Mouse (Mus musculus) bone marrow, adult 2 months (tissue): ENCODE measurements around the gene Rftn1. TPM values are rescaled to one million over a fixed set of nuclear protein-coding genes. Genes with fewer than 3 reads are reported as not detected.

Experiments
- H3K27ac ChIP-seq: fragments of 200-500 bp; 2 replicates; pipeline ENCODE4 v1.5.1; 2012; ENCODE audit warnings: low read depth, mild to moderate bottlenecking, control low read depth, inconsistent platforms, low read length; ENCODE audit not compliant: control insufficient read depth, poor library complexity, insufficient read depth
- H3K4me1 ChIP-seq: fragments of 200-500 bp; 2 replicates; pipeline ENCODE4 v1.6.1; 2011; ENCODE audit warnings: low read length; ENCODE audit not compliant: control insufficient read depth, insufficient read depth
- H3K4me3 ChIP-seq: fragments of 200-500 bp; replicated peaks from 2 replicates; pipeline ENCODE3; 2011; ENCODE audit warnings: mild to moderate bottlenecking, low read depth, low read length, control low read depth; ENCODE audit not compliant: control insufficient read depth
- CTCF ChIP-seq: fragments of 200-500 bp; IDR thresholded peaks from 2 replicates; pipeline ENCODE4 v1.5.1; 2011; ENCODE audit warnings: low read length, control low read depth; ENCODE audit not compliant: control insufficient read depth, insufficient read depth
- POLR2A ChIP-seq: fragments of 200-500 bp; IDR thresholded peaks from 2 replicates; pipeline ENCODE4 v1.6.1; 2011; ENCODE audit warnings: low read depth, mild to moderate bottlenecking, control low read depth, low read length, borderline replicate concordance; ENCODE audit not compliant: control insufficient read depth
- WGBS: fragments of 180-500 bp; shearing (Covaris S2); methylation state at CpG from one replicate; pipeline ENCODE4 v1.1.7; 2018; 5-methylcytosine and 5-hydroxymethylcytosine counted together
- polyA plus RNA-seq: library from polyadenylated mRNA; stranded (reverse); fragments of >200 nt; gene quantifications from 2 replicates; pipeline ENCODE4 v1.2.4, GENCODE M21; 2011; ENCODE audit warnings: low replicate concordance; ENCODE audit not compliant: missing spikeins, insufficient read depth, insufficient read length

The Rftn1 gene
- polyA plus RNA-seq, 1 experiment: 18.0 TPM

DNA sequence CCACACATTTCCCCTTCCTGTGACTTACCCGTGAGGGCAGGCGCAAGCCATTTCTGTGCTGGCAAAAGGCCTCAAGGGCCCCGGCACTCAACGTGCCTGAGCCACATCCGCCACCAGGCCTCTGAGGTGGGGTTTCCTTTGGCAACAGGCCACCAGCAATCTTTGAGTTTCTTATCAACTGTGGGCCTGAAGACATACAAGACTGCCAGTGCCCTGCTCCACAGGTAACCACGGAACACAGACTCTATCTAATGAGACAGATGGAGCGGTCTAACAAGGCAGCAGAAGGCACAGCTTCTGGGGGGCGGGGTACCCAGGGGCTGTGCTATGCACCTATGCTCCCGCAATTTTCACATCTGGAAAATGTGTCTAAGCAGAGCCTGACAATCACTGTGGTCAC is 54.4 kb downstream of the Rftn1 start:
- TF ChIP-seq CTCF (peak; percentile 11; the same call in 1 of the 2 replicates), POLR2A (no peak)
- 6% methylated on average over 9 of the region's 9 CpGs for whole genome bisulfite sequencing
- Histone ChIP-seq H3K4me1 (no peaks in the 10 kb centered on the region; the same call in 1 of the 2 replicates), H3K27ac (peak overlapping the region; percentile 51; the same call in 1 of the 2 replicates), H3K4me3 (no peak overlapping the region)

DNA sequence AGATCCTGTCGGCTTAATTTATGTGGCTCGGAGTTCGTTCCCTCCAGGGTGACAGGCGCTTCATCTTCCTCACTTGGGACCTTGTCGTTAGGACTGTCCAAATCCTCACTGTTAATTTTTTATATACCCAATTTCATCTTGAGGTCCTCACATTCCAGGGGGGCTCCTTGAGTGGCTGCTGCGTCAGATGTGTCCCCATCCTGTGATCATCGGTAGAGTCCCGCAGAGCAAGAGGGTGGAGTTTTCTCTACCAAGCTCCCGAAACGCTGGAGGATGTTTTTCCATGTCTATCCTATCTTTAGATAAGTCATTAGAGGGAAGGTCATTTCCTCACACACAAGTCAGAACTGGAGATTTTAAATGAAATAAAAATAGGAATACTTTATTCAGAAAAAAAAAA is 55.0 kb downstream of the Rftn1 start:
- WGBS: 81% methylated on average over 10 of the region's 10 CpGs
- no peak overlapping the region for H3K4me3 ChIP-seq
- H3K4me1 ChIP-seq: no peaks in the 10 kb centered on the region; the same call in 1 of the 2 replicates
- H3K27ac ChIP-seq: no peak overlapping the region
- TF ChIP-seq CTCF (no peak), POLR2A (no peak)

DNA sequence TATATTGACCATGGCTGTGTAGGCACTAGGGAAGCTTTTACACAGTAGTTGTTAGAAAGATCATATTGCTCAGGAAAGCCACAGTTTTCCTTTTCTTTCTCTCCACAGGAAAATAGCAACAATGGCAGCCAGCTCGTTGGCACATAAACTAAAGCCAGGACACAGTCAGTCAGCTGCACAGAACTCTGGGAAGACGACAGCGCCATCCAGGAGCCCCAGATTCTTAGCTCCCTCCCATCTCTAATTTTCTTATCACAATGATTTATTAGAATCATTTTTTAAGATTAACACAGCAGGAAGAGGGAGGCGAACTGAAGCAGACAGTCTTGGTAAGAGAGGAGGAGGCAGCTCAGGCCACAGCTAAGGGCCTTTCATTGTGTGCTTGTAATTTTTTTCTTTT is 58.8 kb downstream of the Rftn1 start:
- 82% methylated on average over 4 of the region's 4 CpGs for WGBS

GRCm38 (mm10) chr17:50130421-50130820 is 60.1 kb downstream of the Rftn1 start:
- TF ChIP-seq POLR2A (no peak), CTCF (no peak)
- 61% methylated on average over 4 of the region's 4 CpGs for WGBS
- H3K4me3 ChIP-seq: no peak overlapping the region
- no peak overlapping the region for H3K27ac ChIP-seq
- H3K4me1 ChIP-seq: peaks cover 2% of the 10 kb centered on the region; the same call in 1 of the 2 replicates

More for the DNA sequence above, 58.8 kb downstream of the Rftn1 start:
- H3K4me1 ChIP-seq: peaks cover 2% of the 10 kb centered on the region; the same call in 1 of the 2 replicates
- H3K4me3 ChIP-seq: no peak overlapping the region
- TF ChIP-seq CTCF: no peak
- no peak for TF ChIP-seq POLR2A
- no peak overlapping the region for H3K27ac ChIP-seq

DNA sequence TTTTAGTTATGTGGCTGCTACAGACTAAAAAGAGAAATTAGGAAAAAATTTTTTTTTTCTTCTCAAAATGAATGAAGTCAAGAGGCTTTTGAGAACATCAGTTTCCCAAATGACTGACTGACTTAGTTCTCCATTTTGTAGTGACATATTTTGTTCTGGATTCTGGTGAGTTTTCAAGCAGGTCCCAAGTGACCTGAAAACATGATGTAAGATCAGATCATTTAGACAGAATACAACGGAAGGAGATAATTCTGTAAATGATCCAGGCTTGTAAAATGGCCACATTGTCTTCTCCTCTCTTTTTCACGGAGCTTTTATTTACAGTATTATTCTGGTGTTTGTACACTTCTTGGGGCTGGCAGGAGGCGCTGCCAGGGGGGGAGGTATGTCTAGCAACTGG is 62.1 kb downstream of the Rftn1 start:
- 75% methylated on average over 3 of the region's 3 CpGs for WGBS
- Histone ChIP-seq H3K4me3 (no peak overlapping the region), H3K4me1 (peaks cover 2% of the 10 kb centered on the region; the same call in 1 of the 2 replicates), H3K27ac (no peak overlapping the region)
- TF ChIP-seq POLR2A (no peak), CTCF (no peak)

DNA sequence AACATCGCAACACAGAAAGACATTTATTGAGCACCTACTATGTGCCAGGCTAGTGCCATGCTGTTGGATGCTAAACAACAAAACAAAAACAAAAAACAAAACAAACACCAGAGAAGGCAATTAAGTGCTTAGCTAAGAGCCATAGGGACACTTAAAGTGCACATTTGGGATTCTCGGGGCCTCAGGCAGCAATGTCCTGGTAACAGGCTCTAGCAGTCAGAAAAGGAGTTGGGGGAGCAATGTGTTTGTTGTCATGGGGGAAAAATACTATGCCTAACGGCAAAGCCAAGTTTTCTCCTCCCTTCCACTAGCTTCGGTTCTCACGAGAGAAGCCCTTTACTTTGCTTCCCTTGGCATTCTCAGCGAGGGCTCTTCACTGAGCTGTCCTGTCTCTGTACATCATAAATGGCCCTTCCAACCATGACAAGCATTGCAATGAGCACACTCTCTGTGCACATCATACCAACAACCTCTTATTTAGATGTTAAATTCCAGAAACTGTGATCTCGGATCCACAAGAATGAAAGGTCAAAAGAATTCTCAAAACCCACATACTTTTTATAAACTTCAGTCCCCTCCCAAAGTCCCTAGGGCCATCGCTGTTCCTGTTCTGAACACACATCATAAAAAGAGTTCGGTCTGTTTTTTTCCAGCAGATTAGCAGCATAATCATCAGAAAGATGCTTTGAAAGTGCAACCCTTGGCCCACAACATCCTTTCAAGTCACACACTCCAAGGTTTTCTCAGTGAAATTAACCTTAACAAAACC is 63.2 kb downstream of the Rftn1 start:
- 80% methylated on average over 9 of the region's 9 CpGs for WGBS
- peaks cover 2% of the 10 kb centered on the region; the same call in 1 of the 2 replicates for H3K4me1 ChIP-seq
- TF ChIP-seq POLR2A: no peak

DNA sequence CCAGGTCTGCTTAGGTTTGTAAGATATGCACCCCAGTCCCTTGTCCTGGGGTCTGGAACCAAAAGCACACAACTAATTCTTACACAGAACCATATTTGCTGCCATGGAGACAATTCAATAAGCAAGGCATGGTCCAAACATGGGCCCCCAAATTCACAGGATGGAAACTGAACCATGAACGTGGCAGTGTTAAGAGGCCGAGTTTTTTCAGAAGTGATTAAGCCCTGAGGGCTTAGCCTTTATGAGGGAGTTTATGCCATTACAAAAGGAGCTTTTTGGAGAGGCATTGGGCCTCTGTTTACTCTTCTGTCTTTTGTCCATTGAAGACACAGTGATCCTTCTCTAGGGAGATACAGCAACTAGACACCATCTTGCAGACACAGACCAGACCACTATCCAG is 63.9 kb downstream of the Rftn1 start:
- Histone ChIP-seq H3K4me1 (peaks cover 2% of the 10 kb centered on the region; the same call in 1 of the 2 replicates), H3K4me3 (no peak overlapping the region), H3K27ac (no peak overlapping the region)
- 77% methylated on average over 2 of the region's 2 CpGs for WGBS
- TF ChIP-seq POLR2A (no peak), CTCF (no peak)

More for the DNA sequence above, 63.2 kb downstream of the Rftn1 start:
- Histone ChIP-seq H3K4me3 (no peak overlapping the region), H3K27ac (no peak overlapping the region)

- WGBS: 75% methylated on average over 5 of the region's 5 CpGs
- no peak for TF ChIP-seq CTCF
- Histone ChIP-seq H3K4me3 (no peak overlapping the region), H3K27ac (no peak overlapping the region), H3K4me1 (peaks cover 2% of the 10 kb centered on the region; the same call in 1 of the 2 replicates)
These were observed 64.6 kb downstream of the Rftn1 start for GRCm38 (mm10) chr17:50125900-50126299.
